Mouse (Mus musculus) MEL (cell line): Measurements from ENCODE around the gene Selenoh. TPM values are rescaled to one million over a fixed set of nuclear protein-coding genes. Genes with fewer than 3 reads are reported as not detected.

ENCODE experiments used
- DNase-seq: peaks from one replicate; pipeline ENCODE4 v3.0.0; 2011; ENCODE audit warnings: low read depth, low spot score
- H3K27ac ChIP-seq: 2 replicates; pipeline ENCODE4 v1.5.1; 2012; ENCODE audit warnings: low read depth, mild to moderate bottlenecking, control low read depth, low read length, moderate library complexity; ENCODE audit not compliant: control insufficient read depth
- H3K27me3 ChIP-seq, 2 experiments: fragments of 150-350 bp in 1 of 2; sonication (generic) in 1 of 2; 2 replicates each; pipeline ENCODE4 v1.6.1; 2012; ENCODE audit warnings: low read length in 2 of 2, mild to moderate bottlenecking in 2 of 2, improper control_type of control experiment in 1 of 2, moderate library complexity in 1 of 2; ENCODE audit not compliant: insufficient read depth in 2 of 2, control insufficient read depth in 1 of 2
- H3K36me3 ChIP-seq, 2 experiments: 2 replicates each; pipeline ENCODE4 v1.6.1; 2012 to 2014; ENCODE audit warnings: low read length in 2 of 2, improper control_type of control experiment in 1 of 2, inconsistent platforms in 1 of 2, mild to moderate bottlenecking in 1 of 2; ENCODE audit not compliant: insufficient read depth in 2 of 2, control insufficient read depth in 1 of 2
- H3K4me1 ChIP-seq, 2 experiments: fragments of 150-350 bp in 1 of 2; sonication (generic) in 1 of 2; 2 replicates each; pipeline ENCODE4 v1.6.1; 2012; ENCODE audit warnings: low read length in 2 of 2, improper control_type of control experiment in 1 of 2, mild to moderate bottlenecking in 1 of 2; ENCODE audit not compliant: insufficient read depth in 2 of 2, control insufficient read depth in 1 of 2
- H3K4me3 ChIP-seq, 2 experiments: fragments of 150-350 bp in 1 of 2; sonication (generic) in 1 of 2; 2 replicates each; pipeline ENCODE4 v1.5.1; 2012; ENCODE audit warnings: low read depth in 2 of 2, low read length in 2 of 2, mild to moderate bottlenecking in 2 of 2, moderate library complexity in 2 of 2, control low read depth in 1 of 2, improper control_type of control experiment in 1 of 2; ENCODE audit not compliant: control insufficient read depth in 1 of 2, insufficient read depth in 1 of 2
- H3K79me2 ChIP-seq: 2 replicates; pipeline ENCODE4 v1.6.1; 2012; ENCODE audit warnings: mild to moderate bottlenecking, low read length, moderate library complexity; ENCODE audit not compliant: control insufficient read depth, poor library complexity, insufficient read depth
- H3K9ac ChIP-seq: 2 replicates; pipeline ENCODE4 v1.6.1; 2012; ENCODE audit warnings: low read depth, mild to moderate bottlenecking, control low read depth, low read length, moderate library complexity; ENCODE audit not compliant: control insufficient read depth, poor library complexity, severe bottlenecking
- H3K9me3 ChIP-seq: fragments of 150-350 bp; sonication (generic); replicated peaks from 2 replicates; pipeline ENCODE4 v1.6.1; 2012; ENCODE audit warnings: mild to moderate bottlenecking, low read length, improper control_type of control experiment, moderate library complexity; ENCODE audit not compliant: insufficient read depth
- CHD1 ChIP-seq: IDR thresholded peaks from 2 replicates; pipeline ENCODE4 v1.6.1; 2012; ENCODE audit warnings: low read depth, mild to moderate bottlenecking, inconsistent platforms, low read length, improper control_type of control experiment
- CHD2 ChIP-seq: IDR thresholded peaks from 2 replicates; pipeline ENCODE4 v1.6.1; 2011; ENCODE audit warnings: low read length, improper control_type of control experiment
- ELF1 ChIP-seq: IDR thresholded peaks from 2 replicates; pipeline ENCODE4 v1.6.1; 2014; ENCODE audit warnings: low read depth, mild to moderate bottlenecking, inconsistent platforms, low read length, improper control_type of control experiment, moderate library complexity
- GABPA ChIP-seq: IDR thresholded peaks from 2 replicates; pipeline ENCODE4 v1.6.1; 2012; ENCODE audit warnings: low read depth, mild to moderate bottlenecking, inconsistent platforms, low read length, improper control_type of control experiment, moderate library complexity
- GATA1 ChIP-seq: IDR thresholded peaks from 2 replicates; pipeline ENCODE4 v1.6.1; 2011; ENCODE audit warnings: low read depth, low read length, improper control_type of control experiment
- HCFC1 ChIP-seq: IDR thresholded peaks from 2 replicates; pipeline ENCODE4 v1.6.1; 2012; ENCODE audit warnings: low read depth, mild to moderate bottlenecking, inconsistent platforms, low read length, improper control_type of control experiment, moderate library complexity
- KAT2A ChIP-seq: conservative IDR thresholded peaks from 2 replicates; pipeline ENCODE4 v1.6.1; 2012; ENCODE audit warnings: low read depth, low read length, improper control_type of control experiment, inconsistent platforms
- MAX ChIP-seq: IDR thresholded peaks from 2 replicates; pipeline ENCODE4 v1.6.1; 2011; ENCODE audit warnings: low read length, improper control_type of control experiment
- MXI1 ChIP-seq: IDR thresholded peaks from 2 replicates; pipeline ENCODE4 v1.6.1; 2011; ENCODE audit warnings: mild to moderate bottlenecking, low read depth, low read length, improper control_type of control experiment
- MYC ChIP-seq: IDR thresholded peaks from 2 replicates; pipeline ENCODE4 v1.6.1; 2011; ENCODE audit warnings: low read depth, mild to moderate bottlenecking, low read length, improper control_type of control experiment, moderate library complexity
- POLR2AphosphoS2 ChIP-seq: IDR thresholded peaks from 2 replicates; pipeline ENCODE4 v1.6.1; 2011; ENCODE audit warnings: low read length, improper control_type of control experiment
- RAD21 ChIP-seq: IDR thresholded peaks from 2 replicates; pipeline ENCODE4 v1.6.1; 2011; ENCODE audit warnings: mild to moderate bottlenecking, low read depth, low read length, improper control_type of control experiment
- RCOR1 ChIP-seq: IDR thresholded peaks from 2 replicates; pipeline ENCODE4 v1.6.1; 2012; ENCODE audit warnings: low read depth, mild to moderate bottlenecking, inconsistent platforms, low read length, improper control_type of control experiment
- TAL1 ChIP-seq: IDR thresholded peaks from 2 replicates; pipeline ENCODE4 v1.6.1; 2012; ENCODE audit warnings: mild to moderate bottlenecking, inconsistent platforms, low read length, moderate library complexity, mixed read lengths
- TCF12 ChIP-seq: IDR thresholded peaks from 2 replicates; pipeline ENCODE4 v1.6.1; 2014; ENCODE audit warnings: low read depth, mild to moderate bottlenecking, inconsistent platforms, low read length, improper control_type of control experiment, moderate library complexity
- USF1 ChIP-seq: IDR thresholded peaks from 2 replicates; pipeline ENCODE4 v1.6.1; 2014; ENCODE audit warnings: low read depth, mild to moderate bottlenecking, inconsistent platforms, low read length, improper control_type of control experiment, moderate library complexity
- ZKSCAN1 ChIP-seq: IDR thresholded peaks from 2 replicates; pipeline ENCODE4 v1.6.1; 2012; ENCODE audit warnings: low read depth, mild to moderate bottlenecking, inconsistent platforms, low read length, improper control_type of control experiment, moderate library complexity
- ZMIZ1 ChIP-seq: IDR thresholded peaks from 2 replicates; pipeline ENCODE4 v1.6.1; 2012; ENCODE audit warnings: low read depth, mild to moderate bottlenecking, inconsistent platforms, low read length, improper control_type of control experiment, moderate library complexity
- ZNF384 ChIP-seq: IDR thresholded peaks from 2 replicates; pipeline ENCODE4 v1.6.1; 2012; ENCODE audit warnings: low read depth, mild to moderate bottlenecking, inconsistent platforms, low read length, improper control_type of control experiment
- polyA plus RNA-seq, 2 experiments: library from polyadenylated mRNA; stranded (reverse) in 1 of 2; unstranded in 1 of 2; fragments of >175 nt in 1 of 2; fragments of >200 nt in 1 of 2; gene quantifications; 2 replicates each; pipeline versions ENCODE4 v1.2.1 to v1.2.4; 2012; ENCODE audit warnings: low replicate concordance in 2 of 2, low read depth in 1 of 2; ENCODE audit not compliant: insufficient read length in 2 of 2, insufficient read depth in 1 of 2, missing spikeins in 1 of 2
- total RNA-seq: library from RNA; depleted of rRNA; stranded (reverse); fragments of 300-350 nt; gene quantifications from 2 replicates; pipeline ENCODE4 v1.2.3, GENCODE M21; 2012

Selenoh gene
- total and polyA plus RNA-seq, 3 experiments = 70.7 to 79.0 TPM; not detected in 1

DNA sequence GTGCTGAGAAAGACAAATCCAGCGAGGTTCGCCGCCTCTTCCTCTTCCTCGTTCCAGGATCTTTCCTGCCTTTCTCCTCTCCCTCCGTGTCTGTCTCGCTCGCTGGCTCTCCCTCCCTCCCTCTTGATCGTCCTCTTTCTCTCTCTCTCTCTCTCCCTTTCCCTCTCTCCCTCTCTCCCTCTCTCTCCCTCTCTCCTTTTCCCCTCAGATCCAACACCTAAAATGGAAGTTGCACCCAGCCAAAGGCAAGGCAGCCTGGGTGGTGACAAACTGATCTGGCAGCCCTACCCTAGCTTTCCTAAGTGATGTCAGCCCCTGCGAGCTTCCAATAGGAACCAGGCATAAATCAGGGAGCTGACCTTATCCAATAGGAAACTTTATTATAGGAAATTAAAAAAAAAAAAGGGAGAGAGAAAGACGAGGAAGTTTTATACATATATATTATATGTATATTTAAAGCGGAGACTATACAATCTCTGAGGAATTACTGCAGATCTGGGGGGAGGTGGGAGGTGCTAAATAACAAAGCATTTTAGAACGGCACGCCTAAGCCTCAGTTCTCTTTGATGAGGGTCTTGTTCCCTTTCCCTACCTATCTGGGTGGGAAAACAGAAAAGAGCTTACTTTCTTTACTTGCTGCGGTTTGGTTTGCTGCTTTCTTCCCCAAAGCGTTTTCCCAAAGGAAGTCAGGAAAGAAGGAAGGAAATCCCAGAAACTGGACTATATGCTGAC, 19.9 kb downstream of the Selenoh start, which contains the start of gene Ctnnd1 (continued):
- TF ChIP-seq TAL1 (no peak), TCF12 (no peak; the same call in 1 of the 2 replicates), MYC (no peak; the same call in 1 of the 2 replicates)

DNA sequence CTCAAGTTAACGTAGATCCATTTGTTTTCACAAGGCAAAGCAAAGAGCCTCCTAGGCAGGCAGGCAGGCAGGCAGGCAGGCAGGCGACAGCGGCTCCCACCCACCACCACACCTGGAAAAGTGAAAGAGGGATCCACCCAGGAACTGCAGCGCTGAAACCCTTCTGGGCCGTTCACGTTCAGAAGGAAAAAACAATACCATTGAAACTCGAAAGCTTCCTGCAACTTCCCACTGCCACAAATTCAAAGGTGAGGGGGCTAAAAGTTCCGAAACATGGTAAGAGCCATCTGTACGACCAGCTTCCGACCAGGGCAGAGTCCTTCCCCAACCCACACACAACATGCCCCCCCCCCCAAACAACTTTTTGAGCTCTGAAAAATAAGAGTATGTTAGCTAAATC, 20.9 kb downstream of the Selenoh start:
- no peaks in the 10 kb centered on the region for H3K9me3 ChIP-seq
- H3K27me3 ChIP-seq = no peaks in the 10 kb centered on the region
- peaks cover 33% of the 10 kb centered on the region for H3K79me2 ChIP-seq
- peaks cover 4 to 5% of the 10 kb centered on the region in 2 experiments; a peak in 3 of 4 replicates for H3K4me1 ChIP-seq
- H3K4me3 ChIP-seq = peak overlapping the region; percentile 70 to 97
- peak; percentile 52 for DNase-seq
- H3K9ac ChIP-seq = peak overlapping the region; percentile 64
- peaks cover 0 to 15% of the 10 kb centered on the region in 2 experiments; a peak in 3 of 4 replicates for H3K36me3 ChIP-seq
- no peak overlapping the region for H3K27ac ChIP-seq
- TF ChIP-seq CHD1 = no peak
- TF ChIP-seq MXI1 = no peak
- TF ChIP-seq HCFC1 = no peak
- no peak for TF ChIP-seq ZKSCAN1
- TF ChIP-seq KAT2A = no peak
- TF ChIP-seq ZNF384 = no peak
- no peak for TF ChIP-seq ELF1
- no peak for TF ChIP-seq RAD21
- no peak for TF ChIP-seq GABPA
- no peak for TF ChIP-seq RCOR1
- no peak for TF ChIP-seq POLR2AphosphoS2
- no peak for TF ChIP-seq TCF12
- no peak for TF ChIP-seq MAX
- TF ChIP-seq USF1 = no peak
- no peak for TF ChIP-seq CHD2
- TF ChIP-seq GATA1 = no peak
- TF ChIP-seq, all 39 proteins: peak for 0

DNA sequence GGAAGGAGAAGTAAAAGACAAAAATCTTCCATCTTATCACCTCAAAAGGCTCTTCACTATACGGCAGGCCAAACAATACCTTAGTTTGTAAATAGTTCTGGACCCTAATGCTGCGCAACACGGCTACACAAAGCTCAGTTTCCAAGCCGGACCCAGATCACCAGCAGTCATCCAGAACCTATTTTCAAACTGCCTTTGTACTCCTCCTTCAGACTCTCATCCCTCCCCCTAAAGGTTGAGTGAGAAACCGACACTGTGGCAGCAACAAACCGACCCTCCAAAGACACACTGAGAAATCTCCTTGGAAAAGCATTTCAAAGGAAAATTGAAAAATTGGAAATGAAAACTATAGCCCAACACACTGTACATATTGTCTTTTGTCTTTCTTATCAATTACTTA, 22.2 kb downstream of the Selenoh start:
- no peak for DNase-seq
- Histone ChIP-seq H3K27me3 (no peaks in the 10 kb centered on the region), H3K9me3 (no peaks in the 10 kb centered on the region), H3K4me1 (peaks cover 4 to 5% of the 10 kb centered on the region in 2 experiments; a peak in 3 of 4 replicates), H3K27ac (no peak overlapping the region), H3K36me3 (peaks cover 0 to 15% of the 10 kb centered on the region in 2 experiments; a peak in 3 of 4 replicates), H3K79me2 (peaks cover 36% of the 10 kb centered on the region), H3K9ac (no peak overlapping the region), H3K4me3 (peak overlapping the region in 1 of 2 experiments; percentile 97; a peak in 1 of 4 replicates)
- no peak for TF ChIP-seq ZNF384
- TF ChIP-seq ZMIZ1 = no peak
- no peak for TF ChIP-seq ELF1
